ENCODE assay signal across 10 mouse cellular contexts in genomic region chr6:115546276-115546675, GRCm38 (mm10). TPM values are rescaled to one million over a fixed set of nuclear protein-coding genes. Genes with fewer than 3 reads are reported as not detected.
DNase-seq lines count a peak whose midpoint lies in the region; ATAC-seq and TF ChIP-seq lines count a peak whose summit lies in the region.
"Had no signal": no experiment of that assay in that cellular context is flagged by ENCODE, and none has a peak within 500 bp of the region (broad histone marks: within the 10 kb centered on the region; RNA-seq: fewer than 3 reads in every experiment).

No protein-coding gene starts in this region.

- H3K4me1 ChIP-seq in hindbrain, postnatal 0 days (ENCODE audit: insufficient read depth, low read length): peaks cover 3% of the 10 kb centered on the region; the same call in 1 of the 2 replicates
- peaks cover 15% of the 10 kb centered on the region for H3K4me1 ChIP-seq in hindbrain, embryonic 13.5 days (replicated peaks)
- H3K4me1 ChIP-seq: embryonic facial prominence, embryonic 12.5 days had no signal

- no peaks in the 10 kb centered on the region for H3K27me3 ChIP-seq in hindbrain, postnatal 0 days (ENCODE audit: insufficient read depth, low read length)
- H3K27me3 ChIP-seq in hindbrain, embryonic 13.5 days: no peaks in the 10 kb centered on the region
- H3K27me3 ChIP-seq: embryonic facial prominence, embryonic 12.5 days had no signal

- no peak for ATAC-seq in hindbrain, postnatal 0 days
- no peak for ATAC-seq in hindbrain, embryonic 13.5 days (ENCODE audit: low FRiP score)

- H3K9me3 ChIP-seq in hindbrain, postnatal 0 days (ENCODE audit: low read length): no peaks in the 10 kb centered on the region
- H3K9me3 ChIP-seq in hindbrain, embryonic 13.5 days: no peaks in the 10 kb centered on the region
- H3K9me3 ChIP-seq: embryonic facial prominence, embryonic 12.5 days had no signal

- WGBS in hindbrain, postnatal 0 days: 90% methylated on average over 5 of the region's 5 CpGs
- WGBS in hindbrain, embryonic 13.5 days: 93% methylated on average over 5 of the region's 5 CpGs

- TF ChIP-seq CTCF in hindbrain, postnatal 0 days (IDR thresholded peaks at IDR 0.05; ENCODE audit: low read depth): peak; percentile 74

- H3K4me2 ChIP-seq in hindbrain, postnatal 0 days (ENCODE audit: low read depth, low read length): no peak overlapping the region
- no peak overlapping the region for H3K4me2 ChIP-seq in hindbrain, embryonic 13.5 days
- H3K4me2 ChIP-seq: embryonic facial prominence, embryonic 12.5 days had no signal

- H3K36me3 ChIP-seq in hindbrain, postnatal 0 days (ENCODE audit: insufficient read depth, low read length): peaks cover 20% of the 10 kb centered on the region; the same call in 1 of the 2 replicates
- H3K36me3 ChIP-seq in hindbrain, embryonic 13.5 days: peaks cover 31% of the 10 kb centered on the region

- no peak overlapping the region for H3K4me3 ChIP-seq in hindbrain, postnatal 0 days (ENCODE audit: low read length)
- H3K4me3 ChIP-seq in hindbrain, embryonic 13.5 days: no peak overlapping the region
- H3K4me3 ChIP-seq: embryonic facial prominence, embryonic 12.5 days had no signal

- peak; percentile 33 for DNase-seq in hindbrain, postnatal 0 days (ENCODE audit: low spot score)
- DNase-seq in A20 (ENCODE audit: low read depth, low spot score): peak; percentile 69
- DNase-seq in ZHBTc4 (ENCODE audit: low read depth, low spot score): peak; percentile 92
- DNase-seq in embryo, embryonic 11 days: peak; percentile 38
- peak; percentile 57 to 85 for DNase-seq in kidney, postnatal 36 days
- peak; percentile 52 to 57 for DNase-seq in right cerebral cortex, postnatal 10 days (ENCODE audit: low spot score in 2 of 2)
- DNase-seq in urinary bladder, postnatal 36 days (ENCODE audit: low spot score in 2 of 2): no peak

- H3K27ac ChIP-seq in hindbrain, postnatal 0 days: no peak overlapping the region
- H3K27ac ChIP-seq in hindbrain, embryonic 13.5 days: no peak overlapping the region
- H3K27ac ChIP-seq: embryonic facial prominence, embryonic 12.5 days had no signal

- H3K9ac ChIP-seq in hindbrain, postnatal 0 days (replicated peaks; ENCODE audit: low read length): no peak overlapping the region
- H3K9ac ChIP-seq in hindbrain, embryonic 13.5 days: no peak overlapping the region
- H3K9ac ChIP-seq: embryonic facial prominence, embryonic 12.5 days had no signal

RNA-seq across cellular contexts. Expression of gene Tsen2, which starts 1.8 kb away (rescaled TPM):
- 18.3 and 19.2 TPM in 2 replicates for total RNA-seq in hindbrain, postnatal 0 days (2014; rRNA removed)
- polyA plus RNA-seq in hindbrain, postnatal 0 days (2015; fragmentation: Nextera tagmentation; extraction: Ambion mirVana): 22.7 and 25.9 TPM in 2 replicates
- 30.1 and 33.4 TPM in 2 replicates for polyA plus RNA-seq in hindbrain, embryonic 13.5 days (2015; fragmentation: Nextera tagmentation; extraction: Ambion mirVana)

RNA-seq across cellular contexts. Expression of gene Mkrn2os, which starts 46.1 kb away (rescaled TPM):
- not detected in 2 replicates for total RNA-seq in hindbrain, postnatal 0 days (2014; rRNA removed)
- 0.32 and 0.39 TPM in 2 replicates for polyA plus RNA-seq in hindbrain, postnatal 0 days (2015; fragmentation: Nextera tagmentation; extraction: Ambion mirVana)
- polyA plus RNA-seq in hindbrain, embryonic 13.5 days (2015; fragmentation: Nextera tagmentation; extraction: Ambion mirVana): 0.26 and 0.63 TPM in 2 replicates
- total RNA-seq: layer of hippocampus, postnatal 25 days had no signal

RNA-seq across cellular contexts. Expression of gene Mkrn2, which starts 55.4 kb away (rescaled TPM):
- total RNA-seq in hindbrain, postnatal 0 days (2014; rRNA removed): 25.2 and 29.4 TPM in 2 replicates
- polyA plus RNA-seq in hindbrain, postnatal 0 days (2015; fragmentation: Nextera tagmentation; extraction: Ambion mirVana): 37.4 and 40.6 TPM in 2 replicates
- 30.2 and 36.7 TPM in 2 replicates for polyA plus RNA-seq in hindbrain, embryonic 13.5 days (2015; fragmentation: Nextera tagmentation; extraction: Ambion mirVana)

Comparison
In these comparisons a context has a peak if more than half of its experiments do, and no peak if none do; other contexts are left out.
1. DNase-seq: peak in hindbrain, postnatal 0 days (single experiment), A20 (single experiment), ZHBTc4 (single experiment), embryo, embryonic 11 days (single experiment), kidney, postnatal 36 days (2 of 2) and right cerebral cortex, postnatal 10 days (2 of 2); none in urinary bladder, postnatal 36 days (0 of 2).